Mouse (Mus musculus) ovary, adult 2 months (tissue): ENCODE measurements around the gene Akr1b3. TPM values are rescaled to one million over a fixed set of nuclear protein-coding genes. Genes with fewer than 3 reads are reported as not detected.

ENCODE experiments used
- polyA plus RNA-seq: library from polyadenylated mRNA; depleted of rRNA; stranded (reverse); fragments of >200 nt; gene quantifications from 2 replicates; pipeline ENCODE4 v1.2.3, GENCODE M21; 2012; rRNA removed

The Akr1b3 gene
- 253 and 301 TPM in 2 replicates for polyA plus RNA-seq

GRCm38 (mm10) chr6:34316854-34317771, at the start of gene Akr1b3:
Gene Akr1b3, minus strand, starts transcription at chr6:34317478.

DNA sequence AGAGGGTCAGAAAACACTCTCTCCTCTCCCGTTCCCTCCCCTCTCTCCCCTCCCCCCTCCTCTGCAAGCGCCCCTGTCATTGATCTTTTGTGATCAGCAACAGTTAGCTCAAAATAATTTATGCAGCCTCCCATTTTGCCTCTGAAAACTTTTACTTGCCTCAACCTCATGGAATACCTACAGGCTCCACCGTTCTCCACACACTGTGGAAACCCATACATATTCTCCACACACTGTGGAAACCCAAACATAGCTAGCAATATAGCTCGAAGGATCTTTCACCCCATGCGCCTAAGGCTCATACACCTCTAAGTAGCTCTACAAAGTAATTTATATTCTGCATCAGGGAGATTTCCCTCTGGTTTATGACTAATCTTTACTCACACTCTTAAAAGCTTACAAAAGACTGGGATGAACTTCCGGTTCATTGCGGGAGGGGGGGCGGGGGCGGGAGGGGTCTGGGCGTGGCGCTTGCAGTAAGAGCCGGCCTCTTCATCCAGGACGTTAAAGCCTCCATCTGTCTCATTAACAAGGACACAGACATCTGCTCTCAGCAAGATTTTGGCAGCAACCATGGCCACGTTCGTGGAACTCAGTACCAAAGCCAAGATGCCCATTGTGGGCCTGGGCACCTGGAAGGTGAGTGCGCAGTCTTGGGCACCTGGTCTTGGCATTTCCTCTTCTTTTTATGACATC, 36.5 kb upstream of the Akr1b3 start, which contains the start of gene Akr1b8:
TSS of gene Akr1b8 (plus strand) at position 462 of the 696 bp plus-strand sequence.

Other genes starting within 250 kb of the Akr1b3 start
- gene Slc35b4, start 140.4 kb downstream of the Akr1b3 start, polyA plus RNA-seq: 17.8 and 24.2 TPM in 2 replicates
- 20.6 and 24.3 TPM in 2 replicates for gene Akr1b8, start 36.6 kb upstream of the Akr1b3 start, polyA plus RNA-seq
- gene Akr1b10, start 66.7 kb upstream of the Akr1b3 start, polyA plus RNA-seq: 22.4 and 29.8 TPM in 2 replicates
- gene Akr1b7, start 94.9 kb upstream of the Akr1b3 start, polyA plus RNA-seq: 3.5 and 5.3 TPM in 2 replicates
- gene Bpgm, start 158.7 kb upstream of the Akr1b3 start, polyA plus RNA-seq: 9.7 and 15.7 TPM in 2 replicates